Mouse (Mus musculus) neural tube, embryonic 14.5 days (tissue): Measurements from ENCODE around the gene Abcb1b. TPM values are rescaled to one million over a fixed set of nuclear protein-coding genes. Genes with fewer than 3 reads are reported as not detected.
"Not testable (repeated sequence)": the region's sequence is repeated elsewhere in the genome, so short reads cannot be mapped to it uniquely, and the experiment has no call there.

Experiments
- ATAC-seq: fragments of 200-750 bp; cut with Nextera tagmentation; 2 replicates; pipeline ENCODE4 v1.8.0; 2017; ENCODE audit warnings: low read depth, mild to moderate bottlenecking, moderate TSS enrichment, moderate library complexity
- H3K27ac ChIP-seq: fragments of 300-500 bp; sonication (generic); 2 replicates; pipeline ENCODE4 v1.5.1; 2014; ENCODE audit warnings: low read depth, mild to moderate bottlenecking, control low read depth, low read length, moderate library complexity, mixed read lengths
- H3K27me3 ChIP-seq: fragments of 300-500 bp; sonication (generic); 2 replicates; pipeline ENCODE4 v1.6.1; 2014; ENCODE audit warnings: low read length; ENCODE audit not compliant: control insufficient read depth, insufficient read depth
- H3K36me3 ChIP-seq: fragments of 300-500 bp; sonication (generic); 2 replicates; pipeline ENCODE4 v1.6.1; 2014; ENCODE audit warnings: low read length, mixed read lengths; ENCODE audit not compliant: control insufficient read depth, insufficient read depth
- H3K4me1 ChIP-seq: fragments of 300-500 bp; sonication (generic); 2 replicates; pipeline ENCODE4 v1.6.1; 2014; ENCODE audit warnings: low read length; ENCODE audit not compliant: control insufficient read depth, insufficient read depth
- H3K4me2 ChIP-seq: fragments of 300-500 bp; sonication (generic); 2 replicates; pipeline ENCODE4 v1.6.1; 2014; ENCODE audit warnings: mild to moderate bottlenecking, low read depth, low read length, control low read depth
- H3K4me3 ChIP-seq: fragments of 300-500 bp; sonication (generic); 2 replicates; pipeline ENCODE4 v1.5.1; 2014; ENCODE audit warnings: low read depth, low read length, control low read depth, mixed read lengths
- H3K9ac ChIP-seq: fragments of 300-500 bp; sonication (generic); replicated peaks from 2 replicates; pipeline ENCODE4 v1.6.1; 2014; ENCODE audit warnings: low read depth, mild to moderate bottlenecking, control low read depth, low read length, mixed read lengths
- H3K9me3 ChIP-seq: fragments of 300-500 bp; sonication (generic); 2 replicates; pipeline ENCODE4 v1.6.1; 2016; ENCODE audit warnings: low read length; ENCODE audit not compliant: control insufficient read depth
- WGBS: fragments of 180-500 bp; shearing (Covaris S2); extraction: QIAGEN DNeasy Blood & Tissue Kit; methylation state at CpG from one replicate; pipeline ENCODE4 v1.1.7; 2014; 5-methylcytosine and 5-hydroxymethylcytosine counted together
- polyA plus RNA-seq: library from polyadenylated mRNA; unstranded; fragments of >200 nt; fragmentation: Nextera tagmentation; extraction: Ambion mirVana; gene quantifications from 2 replicates; pipeline ENCODE4 v1.2.1, GENCODE M21; 2014

The Abcb1b gene
- polyA plus RNA-seq, 1 experiment from 2014 or later: 0.51 TPM

DNA sequence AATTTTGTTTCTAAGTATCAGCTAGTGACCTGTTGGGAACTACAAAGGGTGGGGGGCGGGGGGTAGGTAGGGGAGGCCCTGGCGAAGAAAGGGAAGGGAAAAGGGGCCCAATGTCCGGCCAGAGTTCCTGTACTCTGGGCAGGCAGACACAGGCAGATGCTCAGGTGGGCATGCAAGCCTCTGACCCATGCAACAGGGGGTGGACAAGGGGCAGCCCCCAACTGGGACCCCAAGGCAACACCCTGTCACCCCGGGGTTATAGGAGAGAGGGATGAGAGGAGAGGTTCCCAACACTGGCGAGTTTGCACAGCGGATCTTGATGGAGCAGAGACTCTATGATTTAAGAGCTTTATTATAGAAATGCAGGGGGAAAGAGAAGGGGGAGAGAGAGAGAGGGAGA, 59.3 kb downstream of the Abcb1b start:
- Histone ChIP-seq H3K27ac (no peak overlapping the region), H3K9me3 (no peaks in the 10 kb centered on the region), H3K4me3 (no peak overlapping the region), H3K4me2 (no peak overlapping the region), H3K4me1 (no peaks in the 10 kb centered on the region), H3K9ac (no peak overlapping the region), H3K36me3 (no peaks in the 10 kb centered on the region), H3K27me3 (no peaks in the 10 kb centered on the region)
- no peak for ATAC-seq
- 77% methylated on average over 6 of the region's 6 CpGs for WGBS

DNA sequence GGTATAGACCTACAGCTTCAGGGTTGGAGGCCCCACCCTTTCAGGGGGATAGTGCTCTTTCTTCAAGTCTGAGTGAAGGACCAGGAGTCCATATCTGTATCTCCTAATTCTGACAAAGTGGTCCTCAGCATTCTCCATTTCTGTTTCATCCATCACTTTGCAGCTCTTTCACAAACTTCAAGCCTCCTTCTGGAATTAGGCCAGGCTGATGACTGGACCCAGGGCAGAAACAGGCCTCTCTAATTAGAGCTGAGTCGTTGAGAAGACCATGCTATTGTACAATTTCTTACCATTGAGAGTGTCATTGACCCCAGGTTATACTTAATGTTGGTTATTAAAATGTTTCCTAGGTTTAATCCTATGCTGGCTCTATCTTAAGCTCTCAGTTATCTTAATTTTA, 63.9 kb downstream of the Abcb1b start:
- WGBS: 83% methylated on average over 1 of the region's 1 CpGs
- Histone ChIP-seq H3K9me3 (no peaks in the 10 kb centered on the region), H3K4me1 (no peaks in the 10 kb centered on the region), H3K27ac (no peak overlapping the region), H3K4me3 (no peak overlapping the region), H3K27me3 (no peaks in the 10 kb centered on the region), H3K4me2 (no peak overlapping the region), H3K36me3 (no peaks in the 10 kb centered on the region), H3K9ac (no peak overlapping the region)
- ATAC-seq: no peak

DNA sequence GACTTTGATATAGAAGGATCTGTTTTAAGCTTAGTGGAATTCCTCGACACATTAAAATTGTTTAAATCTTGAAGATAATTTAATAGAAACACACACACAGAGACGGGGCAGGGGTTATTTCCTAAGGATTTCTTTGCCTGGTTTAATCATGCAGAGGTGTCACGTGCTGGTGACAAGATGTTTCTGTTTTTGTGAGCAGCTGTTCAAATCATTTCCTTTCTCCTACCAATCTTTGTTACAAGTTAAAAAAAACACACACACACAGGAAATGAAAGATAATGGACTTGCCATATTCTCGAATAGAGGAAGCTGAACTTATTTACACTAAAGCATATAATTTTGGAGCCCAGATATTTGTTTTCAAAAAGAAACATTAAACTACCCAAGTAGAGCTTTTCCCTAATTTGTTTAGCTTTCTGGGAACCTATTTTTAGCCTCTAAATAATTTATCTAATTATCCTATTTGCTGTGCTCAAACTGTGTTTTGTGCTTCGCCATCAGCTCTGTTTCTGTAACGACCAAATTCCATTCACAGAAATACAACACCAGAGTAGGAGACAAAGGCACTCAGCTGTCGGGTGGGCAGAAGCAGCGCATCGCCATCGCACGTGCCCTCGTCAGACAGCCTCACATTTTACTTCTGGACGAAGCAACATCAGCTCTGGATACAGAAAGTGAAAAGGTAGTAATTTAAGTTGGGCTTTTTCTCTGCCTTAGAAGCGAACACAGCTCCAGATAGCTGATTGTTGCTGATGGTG, 65.8 kb downstream of the Abcb1b start:
- H3K4me3 ChIP-seq: no peak overlapping the region
- H3K9me3 ChIP-seq: no peaks in the 10 kb centered on the region
- H3K27ac ChIP-seq: no peak overlapping the region
- no peak for ATAC-seq
- WGBS: 56% methylated on average over 14 of the region's 14 CpGs
- H3K9ac ChIP-seq: no peak overlapping the region
- no peaks in the 10 kb centered on the region for H3K27me3 ChIP-seq
- H3K36me3 ChIP-seq: no peaks in the 10 kb centered on the region
- H3K4me2 ChIP-seq: no peak overlapping the region
- no peaks in the 10 kb centered on the region for H3K4me1 ChIP-seq

DNA sequence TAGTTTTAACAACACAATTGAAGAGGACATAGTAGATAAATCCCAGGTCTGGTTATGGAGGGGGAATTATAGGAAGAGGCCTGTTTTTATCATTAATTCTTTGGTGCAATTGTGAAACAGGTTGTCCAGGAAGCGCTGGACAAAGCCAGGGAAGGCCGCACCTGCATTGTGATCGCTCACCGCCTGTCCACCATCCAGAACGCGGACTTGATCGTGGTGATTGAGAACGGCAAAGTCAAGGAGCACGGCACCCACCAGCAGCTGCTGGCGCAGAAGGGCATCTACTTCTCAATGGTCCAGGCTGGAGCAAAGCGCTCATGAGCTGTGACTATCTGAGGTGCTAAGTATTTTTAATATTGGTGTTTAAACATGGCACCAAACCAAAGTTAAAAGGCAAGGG, 67.7 kb downstream of the Abcb1b start:
- H3K27ac ChIP-seq, H3K4me2 ChIP-seq, H3K36me3 ChIP-seq, H3K4me1 ChIP-seq, H3K9me3 ChIP-seq, H3K27me3 ChIP-seq, H3K4me3 ChIP-seq, ATAC-seq, H3K9ac ChIP-seq: not testable (repeated sequence)
- 94% methylated on average over 11 of the region's 11 CpGs for WGBS

DNA sequence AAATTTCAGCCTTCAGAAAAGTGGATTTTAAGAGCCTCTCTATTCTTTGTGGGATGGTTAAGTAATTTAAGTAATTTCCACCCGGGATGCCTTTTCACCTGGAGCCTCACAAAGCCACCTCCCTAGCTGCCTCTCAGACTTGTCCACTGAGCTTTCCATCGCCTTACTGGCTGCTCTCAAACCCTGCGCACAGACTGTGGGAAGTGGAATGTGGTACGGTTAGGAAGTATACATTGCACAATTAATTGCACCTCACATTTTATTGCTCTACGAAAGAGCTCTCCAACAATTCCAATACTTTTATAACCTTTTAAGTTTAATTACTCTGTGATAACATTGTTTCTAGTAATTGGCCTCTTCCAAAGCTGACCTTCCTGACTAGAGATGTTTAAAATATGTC, 68.4 kb downstream of the Abcb1b start:
- Histone ChIP-seq H3K4me2 (no peak overlapping the region), H3K4me3 (no peak overlapping the region), H3K36me3 (no peaks in the 10 kb centered on the region), H3K27ac (no peak overlapping the region), H3K9ac (no peak overlapping the region), H3K4me1 (no peaks in the 10 kb centered on the region), H3K27me3 (no peaks in the 10 kb centered on the region), H3K9me3 (no peaks in the 10 kb centered on the region)
- 68% methylated on average over 5 of the region's 5 CpGs for WGBS
- no peak for ATAC-seq

DNA sequence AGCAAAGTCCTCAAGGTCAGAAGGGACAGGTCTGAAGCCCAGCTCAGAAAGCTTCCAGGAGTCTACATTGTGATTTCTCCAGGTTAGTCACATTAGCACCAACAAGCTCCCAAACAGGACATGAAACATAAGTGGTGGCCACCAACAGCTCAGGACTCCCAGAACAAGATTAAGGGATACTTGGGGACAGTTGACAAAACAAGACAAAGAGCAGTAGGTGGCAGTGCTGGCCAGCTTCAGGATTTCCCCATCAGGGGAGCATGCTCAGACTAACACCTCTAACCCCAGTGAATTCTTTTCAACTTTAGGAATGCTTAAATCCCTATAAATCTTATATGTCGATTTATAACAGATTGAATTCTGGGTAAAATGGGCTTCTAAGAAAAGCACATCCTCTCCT, 70.1 kb downstream of the Abcb1b start:
- WGBS: 5% methylated on average over 1 of the region's 1 CpGs
- Histone ChIP-seq H3K4me3 (no peak overlapping the region), H3K27me3 (no peaks in the 10 kb centered on the region), H3K9me3 (no peaks in the 10 kb centered on the region), H3K4me1 (no peaks in the 10 kb centered on the region), H3K36me3 (no peaks in the 10 kb centered on the region), H3K9ac (no peak overlapping the region), H3K4me2 (no peak overlapping the region), H3K27ac (no peak overlapping the region)
- no peak for ATAC-seq

DNA sequence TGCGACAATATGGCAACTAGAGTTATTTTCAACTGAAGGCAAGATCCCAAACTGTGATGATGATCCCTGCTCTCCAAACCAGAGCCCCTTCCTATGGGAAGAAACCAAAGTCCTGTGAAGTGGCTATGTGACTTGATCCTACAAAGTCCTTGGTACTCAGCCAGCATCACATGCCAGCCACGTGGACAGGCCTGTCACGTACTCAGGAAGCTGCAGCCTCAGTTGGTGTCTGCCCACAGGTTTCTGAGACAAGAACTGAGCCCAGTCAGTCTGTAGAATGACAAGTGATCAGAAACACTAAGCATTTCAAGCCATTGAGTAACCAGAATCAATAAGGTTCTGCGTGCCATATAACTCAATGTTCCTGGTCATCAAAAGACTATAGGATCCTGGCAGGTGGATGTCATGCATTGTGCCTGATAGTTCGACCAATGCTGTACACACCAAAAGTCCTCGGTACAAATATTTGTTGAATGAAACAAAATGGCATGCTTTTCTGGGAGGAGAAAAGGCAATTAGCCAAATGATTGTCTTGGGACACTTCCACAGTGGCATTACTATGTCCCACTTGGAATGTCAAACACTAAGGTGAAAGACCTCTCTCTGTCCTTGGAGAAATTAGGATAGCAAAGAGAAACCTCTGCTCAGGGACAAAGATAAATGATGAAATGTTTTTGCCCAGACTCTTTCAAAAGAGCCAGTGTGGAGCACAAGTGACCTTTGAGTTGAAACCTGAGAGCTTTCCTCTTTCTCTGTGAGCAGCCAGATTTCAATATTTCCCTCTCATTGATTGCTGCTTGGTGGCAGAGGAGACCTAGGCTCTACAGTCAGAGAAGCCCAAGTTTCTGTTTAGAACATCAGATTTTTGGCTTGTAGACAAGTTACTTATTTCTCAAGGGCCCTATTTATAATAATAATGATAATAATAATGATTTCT, 75.3 kb downstream of the Abcb1b start:
- H3K9me3 ChIP-seq: no peaks in the 10 kb centered on the region
- no peak overlapping the region for H3K9ac ChIP-seq
- H3K4me2 ChIP-seq: no peak overlapping the region
- no peak for ATAC-seq
- H3K36me3 ChIP-seq: no peaks in the 10 kb centered on the region
- H3K27me3 ChIP-seq: no peaks in the 10 kb centered on the region
- H3K4me3 ChIP-seq: no peak overlapping the region
- no peak overlapping the region for H3K27ac ChIP-seq
- no peaks in the 10 kb centered on the region for H3K4me1 ChIP-seq
- 88% methylated on average over 6 of the region's 6 CpGs for WGBS

DNA sequence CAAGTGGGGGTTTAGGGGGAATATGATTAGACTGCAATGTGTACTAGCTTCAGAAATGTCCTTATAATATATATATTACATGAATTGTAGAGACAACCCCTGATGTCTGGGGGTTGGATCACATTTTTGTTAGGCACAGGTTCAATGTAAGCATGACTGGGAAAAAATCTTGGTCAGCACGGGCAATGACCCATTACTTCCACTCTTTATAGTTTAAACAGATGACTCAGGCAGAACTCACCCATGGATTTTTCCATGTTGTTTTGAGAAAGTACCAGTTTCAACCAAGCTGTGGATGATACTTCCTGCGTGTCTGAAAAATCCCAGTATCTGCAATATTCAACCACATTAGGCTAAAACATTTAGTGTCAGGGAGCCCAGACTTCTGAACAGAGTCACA, 79.1 kb downstream of the Abcb1b start:
- no peaks in the 10 kb centered on the region for H3K9me3 ChIP-seq
- no peak overlapping the region for H3K4me2 ChIP-seq
- no peak overlapping the region for H3K27ac ChIP-seq
- H3K4me1 ChIP-seq: no peaks in the 10 kb centered on the region
- H3K9ac ChIP-seq: no peak overlapping the region
- H3K27me3 ChIP-seq: no peaks in the 10 kb centered on the region
- 85% methylated on average over 2 of the region's 2 CpGs for WGBS
- no peak overlapping the region for H3K4me3 ChIP-seq
- ATAC-seq: no peak
- no peaks in the 10 kb centered on the region for H3K36me3 ChIP-seq

DNA sequence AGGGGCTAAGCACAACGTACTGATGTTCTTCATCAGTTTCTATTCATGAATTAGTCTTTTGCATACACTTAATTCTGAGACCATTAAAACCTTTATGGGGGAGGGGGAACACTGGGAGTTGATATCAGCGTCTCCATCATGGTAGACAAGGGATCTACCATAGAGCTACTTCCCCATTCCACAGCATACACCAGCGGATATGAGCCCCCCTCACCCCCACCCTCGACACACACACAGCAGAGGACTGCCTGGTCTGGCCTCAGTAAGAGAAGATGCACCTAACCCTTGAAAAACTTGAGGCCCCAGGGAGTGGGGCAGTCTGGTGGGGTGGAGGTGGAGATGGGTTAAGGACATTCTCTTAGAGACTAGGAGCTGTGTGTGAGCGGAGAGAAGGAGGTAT, 79.9 kb downstream of the Abcb1b start:
- H3K4me2 ChIP-seq: no peak overlapping the region
- ATAC-seq: no peak
- no peaks in the 10 kb centered on the region for H3K4me1 ChIP-seq
- H3K27me3 ChIP-seq: no peaks in the 10 kb centered on the region
- H3K36me3 ChIP-seq: no peaks in the 10 kb centered on the region
- no peaks in the 10 kb centered on the region for H3K9me3 ChIP-seq
- 81% methylated on average over 5 of the region's 5 CpGs for WGBS
- no peak overlapping the region for H3K9ac ChIP-seq
- H3K4me3 ChIP-seq: no peak overlapping the region
- no peak overlapping the region for H3K27ac ChIP-seq
